In genomic region chr8:88879857-88880256, GRCm38 (mm10) we compare ENCODE assay signal across 16 mouse cellular contexts.
DNase-seq lines count a peak whose midpoint lies in the region; ATAC-seq and TF ChIP-seq lines count a peak whose summit lies in the region.
"Had no signal": no experiment of that assay in that cellular context is flagged by ENCODE, and none has a peak within 500 bp of the region (broad histone marks: within the 10 kb centered on the region; RNA-seq: fewer than 3 reads in every experiment).

No protein-coding gene starts in this region.

- H3K4me1 ChIP-seq in kidney, adult 2 months (ENCODE audit: control insufficient read depth, insufficient read depth, low read length) = no peaks in the 10 kb centered on the region
- no peaks in the 10 kb centered on the region for H3K4me1 ChIP-seq in intestine, postnatal 0 days (replicated peaks; ENCODE audit: control insufficient read depth, insufficient read depth, low read length)
- H3K4me1 ChIP-seq: embryonic facial prominence, embryonic 12.5 days; forebrain, embryonic 12.5 days; liver, embryonic 15.5 days had no signal

- TF ChIP-seq POLR2A in kidney, adult 2 months (IDR thresholded peaks at IDR 0.05; ENCODE audit: low read depth, low read length) = no peak

- ATAC-seq in intestine, postnatal 0 days = no peak

- DNase-seq in kidney, adult 2 months = peak; percentile 28
- DNase-seq in kidney, adult 8-10 months = no peak
- DNase-seq in WW6 (ENCODE audit: low read depth, low spot score) (peak; percentile 14), MN1 (ENCODE audit: low spot score) (no peak)
- DNase-seq in heart, adult 8-10 months (ENCODE audit: low spot score) = peak; percentile 41
- DNase-seq in heart, postnatal 36 days = peak; percentile 53 to 58
- DNase-seq in layer of hippocampus, postnatal 25 days (ENCODE audit: extremely low spot score in 1 of 2, low spot score in 1 of 2) = no peak
- DNase-seq: B cell, adult 2 months; cerebellum, adult 9-11 months; thymus, adult 2 months had no signal

- no peaks in the 10 kb centered on the region for H3K9me3 ChIP-seq in intestine, postnatal 0 days (ENCODE audit: control insufficient read depth)
- H3K9me3 ChIP-seq: embryonic facial prominence, embryonic 12.5 days; forebrain, embryonic 12.5 days; hindbrain, embryonic 10.5 days; liver, embryonic 15.5 days; neural tube, embryonic 15.5 days had no signal

- no peaks in the 10 kb centered on the region for H3K27me3 ChIP-seq in kidney, adult 2 months (replicated peaks; ENCODE audit: control insufficient read depth, insufficient read depth, low read length)
- no peaks in the 10 kb centered on the region for H3K27me3 ChIP-seq in intestine, postnatal 0 days (replicated peaks; ENCODE audit: control insufficient read depth, insufficient read depth, low read length)
- H3K27me3 ChIP-seq: embryonic facial prominence, embryonic 12.5 days; forebrain, embryonic 12.5 days; liver, embryonic 15.5 days; neural tube, embryonic 15.5 days had no signal

- WGBS in kidney, adult 2 months = 53% methylated on average over 7 of the region's 7 CpGs
- 75% methylated on average over 7 of the region's 7 CpGs for WGBS in intestine, postnatal 0 days

- no peaks in the 10 kb centered on the region for H3K36me3 ChIP-seq in kidney, adult 2 months (ENCODE audit: control insufficient read depth, insufficient read depth, low read length)
- no peaks in the 10 kb centered on the region for H3K36me3 ChIP-seq in intestine, postnatal 0 days (ENCODE audit: control insufficient read depth, insufficient read depth)
- H3K36me3 ChIP-seq: embryonic facial prominence, embryonic 12.5 days; forebrain, embryonic 12.5 days; hindbrain, embryonic 10.5 days; liver, embryonic 15.5 days; neural tube, embryonic 15.5 days had no signal

- intact Hi-C loops in heart, postnatal 36 days (cut with DNase I) = no loop called here

- H3K9ac ChIP-seq in intestine, postnatal 0 days (ENCODE audit: low read depth, low read length) = no peak overlapping the region
- H3K9ac ChIP-seq: embryonic facial prominence, embryonic 12.5 days; forebrain, embryonic 12.5 days; liver, embryonic 15.5 days; neural tube, embryonic 15.5 days had no signal

- H3K27ac ChIP-seq in kidney, adult 2 months (ENCODE audit: insufficient read depth, low read depth, low read length) = no peak overlapping the region
- no peak overlapping the region for H3K27ac ChIP-seq in intestine, postnatal 0 days (ENCODE audit: low read depth, low read length)
- H3K27ac ChIP-seq: embryonic facial prominence, embryonic 12.5 days; forebrain, embryonic 12.5 days; hindbrain, embryonic 10.5 days; liver, embryonic 15.5 days; neural tube, embryonic 15.5 days had no signal

- no peak overlapping the region for H3K4me2 ChIP-seq in intestine, postnatal 0 days (replicated peaks; ENCODE audit: low read depth)
- H3K4me2 ChIP-seq: embryonic facial prominence, embryonic 12.5 days; forebrain, embryonic 12.5 days; liver, embryonic 15.5 days; neural tube, embryonic 15.5 days had no signal

- TF ChIP-seq CTCF in kidney, adult 2 months (conservative IDR thresholded peaks at IDR 0.05; ENCODE audit: insufficient read depth, insufficient read length, low read depth, low read length) = no peak
- no peak for TF ChIP-seq CTCF in intestine, postnatal 0 days (IDR thresholded peaks at IDR 0.05; ENCODE audit: low read depth)

- no peak overlapping the region for H3K4me3 ChIP-seq in kidney, adult 2 months (ENCODE audit: insufficient read depth, low read depth, low read length)
- H3K4me3 ChIP-seq in intestine, postnatal 0 days (ENCODE audit: low read depth, low read length) = no peak overlapping the region
- H3K4me3 ChIP-seq: embryonic facial prominence, embryonic 12.5 days; forebrain, embryonic 12.5 days; hindbrain, embryonic 10.5 days; liver, embryonic 15.5 days; neural tube, embryonic 15.5 days had no signal

Comparison
In these comparisons a context has a peak if more than half of its experiments do, and no peak if none do; other contexts are left out.
1. DNase-seq: peak in kidney, adult 2 months (single experiment), WW6 (single experiment), heart, adult 8-10 months (single experiment) and heart, postnatal 36 days (2 of 2); none in kidney, adult 8-10 months (0 of 2), MN1 (single experiment) and layer of hippocampus, postnatal 25 days (0 of 2).